Mouse (Mus musculus): ENCODE results near the gene Fam131a.
"Not testable (repeated sequence)": the region's sequence is repeated elsewhere in the genome, so short reads cannot be mapped to it uniquely, and the experiment has no call there.

The Fam131a gene

DNA sequence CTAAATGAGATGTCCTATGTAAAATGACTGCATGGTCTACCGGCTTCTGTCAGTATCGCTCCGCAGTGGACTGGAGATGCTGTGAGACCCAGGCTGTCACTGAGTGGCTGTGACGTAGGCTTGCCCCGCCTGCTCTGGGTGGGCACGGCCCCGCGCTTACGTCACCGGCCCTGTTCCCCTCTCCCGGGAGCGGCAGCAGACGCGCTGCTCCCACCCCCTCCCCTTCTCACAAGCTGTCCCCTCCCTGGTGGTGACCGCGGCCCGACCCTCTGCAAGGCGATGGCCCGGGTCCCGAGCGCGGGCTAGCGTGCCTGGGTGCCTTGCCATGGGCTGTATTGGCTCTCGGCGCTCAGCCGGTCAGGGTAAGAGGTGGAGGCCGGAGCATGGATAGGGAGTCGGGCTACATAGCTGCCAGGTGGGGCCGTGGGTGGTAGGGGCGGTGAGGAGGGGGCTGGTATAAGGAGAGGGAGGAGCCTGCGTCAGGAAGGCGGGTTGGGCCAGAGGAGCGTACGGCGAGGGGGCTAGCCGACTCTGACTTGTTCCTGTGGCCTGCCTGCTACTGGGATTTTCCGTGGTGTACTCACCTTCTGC is at the start of gene Fam131a:
TSS of gene Fam131a (plus strand) at position 131 of the 591 bp plus-strand sequence.
- peak; percentile 70 for DNase-seq (ENCODE audit: low spot score)

DNA sequence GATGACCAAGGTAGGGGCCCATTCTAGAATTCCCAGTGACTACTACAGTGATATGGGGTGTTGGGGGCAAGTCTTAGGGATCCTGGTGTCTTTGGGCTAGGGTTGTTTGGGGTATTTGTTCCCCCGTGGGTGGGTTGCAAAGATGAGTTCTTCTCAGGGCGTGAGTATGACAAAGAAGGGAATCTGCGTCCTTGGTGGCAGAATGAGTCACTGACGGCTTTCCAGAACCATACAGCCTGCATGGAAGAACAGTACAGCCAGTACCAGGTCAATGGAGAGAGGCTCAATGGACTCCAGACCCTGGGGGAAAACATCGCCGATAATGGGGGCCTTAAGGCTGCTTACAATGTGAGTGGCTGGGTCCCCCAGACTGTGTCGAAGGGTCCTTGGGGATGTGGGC is 49.1 kb upstream of the Fam131a start:
- no peak for DNase-seq (ENCODE audit: low spot score)

DNA sequence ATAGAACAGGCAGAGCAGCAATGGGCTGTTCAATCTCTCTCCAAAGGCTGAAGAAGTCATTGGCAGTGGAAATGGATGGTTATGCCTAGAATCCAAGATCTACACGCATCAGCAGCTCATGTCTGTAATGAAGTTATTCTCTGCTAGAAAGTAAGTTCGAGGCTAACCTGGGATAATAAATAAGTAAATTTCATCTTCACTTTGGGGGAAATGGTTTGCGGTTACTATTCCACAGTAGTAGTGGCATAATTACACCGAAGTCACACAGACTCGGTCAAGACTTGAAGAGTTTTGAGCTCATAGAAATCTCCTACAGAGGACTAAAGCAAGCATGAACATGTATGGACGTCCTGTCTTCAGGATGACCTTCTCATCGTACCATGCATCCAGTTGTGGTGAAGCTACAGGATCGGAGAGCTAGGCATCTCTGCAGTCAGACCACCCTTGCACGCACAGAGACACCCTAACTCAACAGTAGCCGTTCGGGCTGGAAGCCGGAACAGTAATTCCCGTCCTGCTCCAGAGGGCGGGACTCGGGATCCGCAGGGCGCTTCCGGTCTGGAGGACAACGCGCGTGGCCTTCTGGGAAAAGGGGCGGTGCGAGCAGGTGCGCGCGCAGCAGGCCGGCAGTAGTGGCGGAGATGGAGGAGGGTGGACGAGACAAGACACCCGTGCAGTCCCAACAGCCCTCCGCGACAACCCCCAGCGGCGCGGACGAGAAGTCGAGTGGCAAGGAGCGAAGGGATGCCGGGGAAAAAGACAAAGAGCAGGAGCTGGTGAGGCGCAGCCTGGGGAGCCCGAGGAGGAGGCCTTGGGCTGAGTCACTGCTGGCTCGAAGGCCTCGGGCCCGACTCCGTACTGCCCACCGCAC is 41.7 kb upstream of the Fam131a start, which contains the start of gene Psmd2:
TSS of gene Psmd2 (plus strand) at position 577 of the 871 bp plus-strand sequence.
- DNase-seq (ENCODE audit: low spot score), result peak; percentile 89

DNA sequence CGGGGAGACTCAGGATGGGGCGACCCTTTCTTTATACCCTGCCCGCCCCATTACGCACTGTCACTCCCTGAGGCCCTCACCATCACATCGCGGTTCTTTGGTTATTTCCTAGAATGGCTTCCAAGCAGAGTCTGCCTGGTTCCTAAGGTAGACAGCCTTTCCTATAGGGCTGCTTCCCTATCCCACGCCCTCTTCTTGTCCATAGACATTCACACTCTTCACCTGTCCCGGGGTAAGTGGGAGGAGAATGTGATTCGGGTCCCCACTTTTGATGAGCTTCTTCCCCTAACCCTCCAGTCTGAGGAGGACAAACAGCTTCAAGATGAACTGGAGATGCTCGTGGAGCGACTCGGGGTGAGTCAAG is 41.1 kb upstream of the Fam131a start:
- DNase-seq (ENCODE audit: low spot score), result no peak

DNA sequence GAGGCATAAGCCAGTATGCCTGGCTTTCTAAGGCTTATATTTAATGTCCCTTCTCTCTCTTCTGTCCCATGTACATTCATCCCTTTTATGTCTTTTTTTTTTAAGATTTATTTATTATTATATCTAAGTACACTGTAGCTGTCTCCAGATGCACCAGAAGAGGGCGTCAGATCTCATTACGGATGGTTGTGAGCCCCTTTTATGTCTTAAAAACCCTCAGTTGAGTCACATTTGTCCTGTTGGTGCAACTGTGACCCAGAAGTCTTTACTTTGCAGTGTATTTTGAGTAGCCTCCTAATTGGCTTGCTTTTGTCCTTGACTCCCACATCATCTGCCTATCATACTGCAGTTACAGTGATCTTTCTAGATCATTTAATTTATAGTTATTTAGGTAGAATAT is 39.7 kb upstream of the Fam131a start:
- no peak for DNase-seq (ENCODE audit: low spot score)

DNA sequence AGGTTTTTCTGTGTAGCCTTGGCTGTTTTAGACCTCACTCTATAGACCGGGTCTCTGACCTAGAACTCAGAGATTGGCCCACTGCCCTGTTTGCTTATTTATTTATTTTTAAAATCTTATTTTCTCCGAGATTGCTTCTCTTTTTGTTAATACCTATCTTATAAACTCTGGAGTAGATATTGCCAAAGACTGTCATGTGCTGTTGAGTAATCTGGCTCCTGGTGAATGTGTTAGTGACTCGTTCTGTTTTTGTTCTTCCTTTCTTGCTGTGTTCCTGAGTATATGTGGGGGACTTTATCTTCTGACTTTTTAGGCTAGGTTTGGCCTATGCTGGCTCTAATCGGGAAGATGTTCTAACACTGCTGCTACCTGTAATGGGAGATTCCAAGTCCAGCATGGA is 35.4 kb upstream of the Fam131a start:
- DNase-seq (ENCODE audit: low spot score), result no peak

DNA sequence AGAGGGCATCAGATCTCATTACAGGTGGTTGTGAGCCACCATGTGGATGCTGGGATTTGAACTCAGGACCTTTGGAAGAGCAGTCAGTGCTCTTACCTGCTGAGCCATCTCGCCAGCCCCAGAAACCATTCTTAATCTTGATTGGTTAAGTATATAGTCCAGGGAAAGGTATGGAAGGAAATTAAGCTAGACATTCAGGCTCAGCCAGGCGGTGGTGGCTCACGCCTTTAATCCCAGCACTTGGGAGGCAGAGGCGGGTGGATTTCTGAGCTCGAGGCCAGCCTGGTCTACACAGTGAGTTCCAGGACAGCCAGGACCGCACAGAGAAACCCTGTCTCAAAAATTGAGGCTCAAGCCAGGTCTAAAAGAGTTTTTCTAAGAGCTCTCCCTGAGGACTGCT is 25.0 kb upstream of the Fam131a start, which contains the start of gene Eif4g1:
TSS of gene Eif4g1 (plus strand) at position 301 of the 400 bp plus-strand sequence.
- not testable (repeated sequence) for DNase-seq (ENCODE audit: low spot score)

DNA sequence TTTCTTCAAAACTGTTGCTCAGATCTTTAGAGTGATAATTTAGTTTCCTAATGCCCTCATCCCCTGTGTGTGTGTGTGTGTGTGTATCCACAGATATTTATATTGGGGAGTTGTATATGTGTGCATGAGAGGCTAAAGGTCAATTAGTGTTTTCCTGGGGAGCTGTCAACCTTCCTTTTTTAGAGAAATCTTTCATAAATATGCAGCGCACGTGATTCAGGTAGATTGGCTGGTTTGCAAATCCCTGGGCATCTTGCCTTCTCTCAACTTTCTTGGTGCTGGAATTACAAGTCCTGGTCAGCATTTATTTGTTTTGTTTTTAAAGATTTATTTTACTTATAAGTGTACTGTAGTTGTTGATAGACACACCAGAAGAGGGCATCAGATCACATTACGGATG is 22.8 kb upstream of the Fam131a start:
- no peak for DNase-seq (ENCODE audit: low spot score)

DNA sequence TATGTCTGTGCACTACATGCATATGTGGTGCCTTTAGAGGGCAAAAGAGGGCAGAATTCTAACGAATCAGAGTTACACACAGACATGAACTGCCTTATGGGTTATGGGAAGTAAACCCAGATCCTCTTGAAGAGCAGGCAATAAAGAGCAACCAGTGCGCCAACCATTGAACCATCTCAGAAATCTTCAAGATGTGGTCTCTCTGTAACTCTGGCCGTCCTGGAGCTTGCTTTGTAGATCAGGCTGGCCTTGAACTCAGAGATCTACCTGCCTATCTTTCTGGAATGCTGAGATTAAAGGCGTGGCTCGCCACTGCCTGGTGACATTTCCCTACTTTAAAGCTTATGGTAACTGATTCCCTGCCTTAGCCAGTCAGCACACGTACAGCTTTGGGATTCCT is 21.2 kb upstream of the Fam131a start:
- DNase-seq (ENCODE audit: low spot score), result peak; percentile 10

DNA sequence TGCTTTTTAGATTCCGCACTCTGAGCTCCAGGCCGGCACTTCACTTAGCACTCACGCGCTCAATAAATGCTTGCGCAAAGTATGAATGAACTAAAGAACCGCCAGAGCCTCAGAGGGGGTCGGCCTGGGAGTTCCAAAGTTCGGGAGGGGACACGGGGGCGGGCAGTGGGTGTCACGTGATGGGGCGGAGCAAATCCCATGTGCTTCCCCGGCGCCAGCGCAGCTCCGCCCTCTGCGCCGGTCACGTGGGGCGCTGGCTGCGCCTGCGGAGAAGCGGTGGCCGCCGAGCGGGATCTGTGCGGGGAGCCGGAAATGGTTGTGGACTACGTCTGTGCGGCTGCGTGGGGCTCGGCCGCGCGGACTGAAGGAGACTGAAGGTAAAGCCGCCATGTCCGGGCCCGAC is 20.5 kb upstream of the Fam131a start:
- DNase-seq (ENCODE audit: low spot score), result peak; percentile 94

DNA sequence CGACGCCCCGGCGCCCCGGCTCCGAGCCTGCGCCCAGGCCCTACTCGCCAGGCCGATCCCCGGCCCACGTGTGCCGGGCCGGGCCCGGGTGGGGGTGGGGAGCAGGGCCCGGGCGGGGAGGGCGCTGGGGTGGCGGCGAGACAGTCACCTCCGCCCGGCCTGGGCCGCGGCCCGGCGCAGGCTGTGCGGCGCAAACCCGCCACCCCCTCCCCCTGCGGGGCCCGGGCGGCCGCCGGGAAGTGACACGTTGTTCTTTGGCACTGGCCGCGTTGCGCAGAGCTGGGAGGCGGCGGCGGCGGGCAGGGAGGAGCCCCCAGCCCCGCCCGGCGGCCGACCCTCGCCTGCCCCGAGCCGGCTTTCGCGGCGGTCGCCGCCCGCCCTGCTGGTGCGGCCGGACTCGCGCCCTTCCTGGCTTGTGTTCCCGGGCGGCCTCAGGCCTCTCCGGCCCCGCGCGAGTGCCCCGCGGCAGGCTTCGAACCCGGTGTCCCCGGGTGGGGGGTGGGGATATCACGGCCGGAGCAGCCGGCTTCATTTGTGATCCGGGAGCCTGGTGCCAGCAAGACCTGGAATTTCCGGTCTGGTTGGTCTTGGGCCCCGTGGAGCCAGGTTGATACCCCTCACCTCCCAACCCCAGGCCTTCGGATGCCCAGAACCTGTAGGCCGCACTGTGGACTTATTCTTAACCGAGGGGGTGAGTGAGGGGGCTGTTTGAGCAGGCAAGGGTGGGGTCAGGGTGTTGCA is 19.9 kb upstream of the Fam131a start:
- DNase-seq (ENCODE audit: low spot score), result peak; percentile 54

DNA sequence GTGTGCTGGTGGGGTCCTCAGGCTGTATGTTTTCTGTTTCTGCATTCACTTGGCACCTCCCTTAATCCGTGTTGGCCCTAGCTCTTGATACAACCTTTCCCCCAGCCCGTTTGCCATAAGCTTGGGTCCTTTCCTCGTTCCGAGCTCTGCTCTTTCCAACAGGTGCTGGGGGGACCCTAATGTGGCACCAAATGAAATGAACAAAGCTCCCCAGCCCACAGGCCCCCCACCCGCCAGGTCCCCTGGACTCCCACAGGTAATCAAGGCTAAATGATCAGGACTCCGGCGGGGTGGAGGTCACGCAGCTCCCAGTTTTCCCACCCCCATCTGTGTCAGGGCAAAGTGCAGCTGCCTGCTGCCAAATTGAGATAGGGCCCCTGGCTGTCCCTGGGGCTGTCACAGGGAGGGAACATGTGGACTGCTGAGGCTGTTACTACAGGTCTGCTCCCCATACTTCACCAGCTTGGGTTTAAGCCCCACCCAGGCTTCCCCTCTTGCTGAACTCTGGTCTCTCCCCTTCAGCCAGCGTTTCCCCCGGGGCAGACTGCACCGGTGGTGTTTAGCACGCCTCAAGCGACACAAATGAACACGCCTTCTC is 19.2 kb upstream of the Fam131a start:
- DNase-seq (ENCODE audit: low spot score), result peak; percentile 36

DNA sequence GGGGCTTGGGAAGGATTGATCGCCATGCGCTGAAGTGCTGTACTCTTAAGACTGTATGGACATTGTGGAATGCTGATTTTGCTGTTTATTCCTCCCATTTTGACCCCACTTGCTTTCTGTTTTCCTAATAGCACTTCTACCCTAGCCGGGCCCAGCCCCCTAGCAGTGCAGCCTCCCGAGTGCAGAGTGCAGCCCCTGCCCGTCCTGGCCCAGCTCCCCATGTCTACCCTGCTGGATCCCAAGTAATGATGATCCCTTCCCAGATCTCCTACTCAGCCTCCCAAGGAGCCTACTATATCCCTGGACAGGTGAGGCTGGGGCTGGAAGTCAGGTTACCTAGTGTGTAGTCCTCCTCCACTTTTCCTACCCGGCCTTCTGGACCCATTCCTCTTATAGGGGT is 17.8 kb upstream of the Fam131a start:
- no peak for DNase-seq (ENCODE audit: low spot score)

DNA sequence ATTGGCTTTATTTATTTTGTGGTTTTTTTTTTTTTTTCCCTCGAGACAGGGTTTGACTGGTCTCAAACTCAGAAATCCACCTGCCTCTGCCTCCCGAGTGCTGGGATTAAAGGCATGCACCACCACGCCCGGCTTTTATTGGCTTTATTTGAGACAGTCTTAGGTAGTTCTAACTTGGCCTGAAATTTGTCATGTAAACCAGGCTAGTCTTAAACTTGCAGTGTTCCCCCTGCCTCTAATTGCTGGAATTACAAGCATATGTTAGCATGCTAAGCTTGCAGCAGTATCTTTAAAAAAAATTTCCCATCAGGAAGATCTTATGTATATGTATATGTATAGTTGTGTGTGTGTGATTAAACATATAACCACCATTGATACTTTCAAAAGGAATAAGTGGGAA is 16.3 kb upstream of the Fam131a start:
- no peak for DNase-seq (ENCODE audit: low spot score)

DNA sequence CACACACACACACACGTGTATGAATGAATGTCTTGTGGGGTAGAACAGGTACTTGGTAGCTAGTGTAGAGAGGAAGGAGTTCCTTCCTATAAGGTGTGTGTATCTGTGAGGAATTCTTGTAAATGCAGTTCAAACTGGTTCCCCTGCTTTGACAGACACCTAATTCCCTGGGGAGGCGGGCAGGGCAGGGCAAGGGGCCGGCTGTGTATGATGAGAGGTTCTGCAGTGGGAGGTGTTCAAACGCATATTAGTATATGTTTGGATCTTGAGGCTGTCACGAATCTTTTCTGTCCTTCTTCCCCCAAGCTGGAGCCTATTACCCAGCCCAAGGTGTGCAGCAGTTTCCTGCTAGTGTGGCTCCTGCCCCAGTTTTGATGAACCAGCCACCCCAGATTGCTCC is 15.7 kb upstream of the Fam131a start:
- no peak for DNase-seq (ENCODE audit: low spot score)

DNA sequence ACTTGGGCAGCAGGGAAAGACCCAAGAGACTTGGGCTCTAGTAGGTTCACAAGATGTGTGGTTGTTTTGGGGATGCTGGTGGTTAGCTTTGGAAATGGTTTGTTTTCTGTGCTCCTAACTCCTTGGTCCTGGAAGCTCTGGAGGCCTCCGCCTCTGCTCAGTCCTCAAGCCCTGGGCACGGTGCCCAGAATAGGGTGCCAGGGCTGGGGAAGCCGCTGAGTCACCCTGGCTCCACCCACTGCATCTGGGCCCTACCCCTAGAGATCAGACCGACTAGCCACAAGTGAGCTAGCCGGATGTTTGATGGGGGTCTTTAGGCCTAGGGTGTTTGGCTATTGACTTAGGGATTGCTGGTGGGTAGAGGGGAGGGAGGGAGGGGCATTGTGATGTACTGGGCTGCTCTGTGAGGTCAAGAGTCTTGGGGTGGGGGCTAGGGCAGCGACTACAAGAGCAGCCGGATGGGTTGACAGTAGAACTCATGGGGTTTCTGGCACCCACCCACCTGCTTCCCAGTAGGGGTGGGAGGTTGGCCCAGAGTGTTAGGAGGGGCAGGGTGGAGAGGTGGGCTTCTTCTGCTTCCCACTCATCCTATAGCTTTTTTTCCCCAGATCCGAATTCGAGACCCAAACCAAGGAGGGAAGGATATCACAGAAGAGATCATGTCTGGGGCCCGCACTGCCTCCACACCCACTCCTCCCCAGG is 14.9 kb upstream of the Fam131a start:
- no peak for DNase-seq (ENCODE audit: low spot score)

DNA sequence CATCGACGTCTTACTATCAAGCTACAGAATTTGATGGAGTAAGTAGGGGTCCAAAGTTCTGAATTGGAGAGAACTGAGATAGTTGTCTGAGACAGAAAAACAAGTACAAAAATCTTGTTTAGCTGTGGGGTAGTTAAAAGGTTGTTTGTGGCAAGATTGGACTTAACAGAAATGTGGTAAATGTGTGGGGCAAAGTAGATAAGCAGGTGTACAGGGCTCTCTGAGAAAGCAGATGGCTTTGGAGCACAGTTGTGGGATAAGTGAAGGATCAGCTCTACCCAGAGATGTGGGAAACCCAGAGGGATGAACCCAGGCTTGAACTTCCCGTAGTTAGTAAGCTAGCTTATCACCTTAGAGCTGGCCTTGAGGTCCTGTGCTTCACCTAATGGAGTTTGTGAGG is 2.3 kb upstream of the Fam131a start:
- DNase-seq (ENCODE audit: low spot score), result no peak

DNA sequence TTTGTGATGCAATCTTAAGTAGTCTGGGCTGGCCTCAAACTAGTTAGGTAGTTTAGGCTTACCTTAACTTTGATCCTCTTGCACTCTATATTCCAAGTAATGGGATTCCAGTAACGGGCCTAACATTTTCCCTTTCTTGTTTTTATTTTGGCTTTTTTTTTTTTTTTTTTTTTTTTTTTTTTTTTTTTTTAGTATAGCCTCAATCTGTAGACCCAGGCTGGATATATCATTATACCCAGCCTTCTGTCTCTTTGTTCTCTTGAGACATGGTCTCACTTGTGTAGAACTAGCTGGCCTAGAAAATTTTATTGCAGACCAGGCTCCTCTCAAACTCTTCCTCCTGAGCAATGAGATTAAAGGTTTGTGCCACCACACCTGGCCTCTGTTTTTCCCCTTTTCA is 1.4 kb upstream of the Fam131a start:
- no peak for DNase-seq (ENCODE audit: low spot score)

DNA sequence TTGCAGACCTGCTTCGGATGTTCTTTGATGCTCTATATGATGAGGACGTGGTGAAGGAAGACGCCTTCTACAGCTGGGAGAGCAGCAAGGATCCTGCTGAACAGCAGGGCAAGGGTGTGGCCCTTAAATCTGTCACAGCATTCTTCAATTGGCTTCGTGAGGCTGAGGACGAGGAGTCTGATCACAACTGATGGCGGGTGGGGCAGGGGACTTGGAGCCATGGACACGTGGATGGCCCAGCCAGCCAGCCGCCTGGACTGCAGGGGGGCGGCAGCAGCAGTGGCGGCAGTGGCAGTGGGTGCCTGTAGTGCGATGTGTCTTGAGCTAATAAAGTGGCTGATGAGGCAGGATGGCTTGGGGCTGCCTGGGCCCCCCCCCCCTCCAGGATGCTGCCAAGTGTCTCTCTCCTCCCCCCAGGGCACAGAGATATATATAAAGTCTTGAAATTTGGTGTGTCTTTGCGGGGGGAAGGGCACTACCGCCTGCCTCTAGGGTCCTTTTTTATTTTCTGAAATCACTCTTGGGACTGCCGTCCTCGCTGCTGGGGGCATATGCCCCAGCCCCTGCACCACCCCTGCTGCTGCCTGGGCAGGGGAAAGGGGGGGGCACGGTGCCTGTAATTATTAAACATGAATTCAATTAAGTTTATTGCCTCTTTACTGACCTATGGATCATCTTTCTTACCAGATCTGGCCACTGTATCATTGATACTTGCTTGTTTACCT is 638 bp upstream of the Fam131a start:
- no peak for DNase-seq (ENCODE audit: low spot score)

DNA sequence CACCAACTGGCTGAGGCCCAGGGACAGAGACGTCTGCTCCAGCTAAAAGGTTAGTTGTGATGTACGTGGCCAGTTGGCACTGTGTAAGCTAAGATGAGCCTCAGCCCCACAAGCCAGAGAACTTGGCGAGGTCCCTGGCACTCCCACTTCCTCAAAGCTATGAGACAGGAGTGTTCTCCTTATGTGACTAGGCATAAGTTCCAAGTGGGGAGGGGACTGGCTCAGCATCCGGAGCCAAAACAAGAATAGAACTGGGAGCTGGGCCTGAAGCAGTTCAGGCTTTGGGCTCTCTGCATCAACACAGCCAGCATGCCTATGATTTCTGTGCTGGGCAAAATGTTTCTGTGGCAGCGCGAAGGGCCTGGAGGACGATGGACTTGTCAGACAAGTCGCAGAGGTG is 1.7 kb downstream of the Fam131a start:
- no peak for DNase-seq (ENCODE audit: low spot score)
